Comparison of ENCODE assay signal across 30 mouse cellular contexts in the genomic region with DNA sequence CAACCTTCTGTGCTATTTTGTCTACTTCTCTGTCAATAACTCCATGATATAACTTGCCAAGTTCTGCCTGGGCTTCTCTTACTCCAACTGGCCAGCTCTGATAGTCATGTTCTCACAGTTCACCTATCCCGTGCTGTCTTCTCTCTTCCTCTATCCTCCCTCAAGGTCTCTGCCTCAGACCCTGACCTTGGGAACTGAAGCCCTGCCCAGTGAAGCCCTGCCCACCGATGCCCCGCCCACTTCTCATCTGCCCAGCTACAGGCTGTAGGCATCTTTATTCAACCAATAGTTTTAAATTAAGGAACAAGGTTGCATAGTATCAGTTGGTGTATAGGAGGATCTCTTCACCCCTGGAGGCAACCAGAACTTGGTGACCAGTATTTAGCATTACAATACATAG. TPM values are rescaled to one million over a fixed set of nuclear protein-coding genes. Genes with fewer than 3 reads are reported as not detected.
DNase-seq lines count a peak whose midpoint lies in the region; ATAC-seq lines count a peak whose summit lies in the region.
"Had no signal": no experiment of that assay in that cellular context is flagged by ENCODE, and none has a peak within 500 bp of the region (broad histone marks: within the 10 kb centered on the region; RNA-seq: fewer than 3 reads in every experiment).

No protein-coding gene starts in this region.

- H3K36me3 ChIP-seq in forebrain, embryonic 10.5 days (replicated peaks): no peaks in the 10 kb centered on the region
- H3K36me3 ChIP-seq in forebrain, embryonic 16.5 days (ENCODE audit: control insufficient read depth, insufficient read depth): no peaks in the 10 kb centered on the region
- H3K36me3 ChIP-seq: embryonic facial prominence, embryonic 10.5 days; embryonic facial prominence, embryonic 13.5 days; G1E; heart, embryonic 10.5 days; heart, embryonic 13.5 days; hindbrain, embryonic 12.5 days; hindbrain, embryonic 15.5 days had no signal

- peaks cover 51% of the 10 kb centered on the region for H3K4me1 ChIP-seq in forebrain, embryonic 10.5 days
- H3K4me1 ChIP-seq in forebrain, embryonic 16.5 days (replicated peaks; ENCODE audit: control insufficient read depth, insufficient read depth, low read length): peaks cover 9% of the 10 kb centered on the region
- H3K4me1 ChIP-seq: embryonic facial prominence, embryonic 13.5 days had no signal

- H3K4me2 ChIP-seq in forebrain, embryonic 16.5 days (ENCODE audit: low read length): no peak overlapping the region
- H3K4me2 ChIP-seq: embryonic facial prominence, embryonic 13.5 days; forebrain, embryonic 13.5 days; heart, embryonic 13.5 days; hindbrain, embryonic 12.5 days; hindbrain, embryonic 15.5 days had no signal

- peak overlapping the region; percentile 89; the same call in 1 of the 2 replicates for H3K27ac ChIP-seq in forebrain, embryonic 10.5 days
- H3K27ac ChIP-seq in forebrain, embryonic 16.5 days (ENCODE audit: low read length): no peak overlapping the region
- H3K27ac ChIP-seq: embryonic facial prominence, embryonic 10.5 days; embryonic facial prominence, embryonic 13.5 days; forebrain, embryonic 13.5 days; heart, adult 2 months; heart, embryonic 10.5 days; heart, embryonic 13.5 days; hindbrain, embryonic 12.5 days; hindbrain, embryonic 15.5 days had no signal

- no peaks in the 10 kb centered on the region for H3K9me3 ChIP-seq in forebrain, embryonic 10.5 days
- H3K9me3 ChIP-seq in forebrain, embryonic 16.5 days (ENCODE audit: control insufficient read depth, low read length): no peaks in the 10 kb centered on the region
- H3K9me3 ChIP-seq: embryonic facial prominence, embryonic 10.5 days; embryonic facial prominence, embryonic 13.5 days; forebrain, embryonic 13.5 days; G1E; heart, embryonic 10.5 days; heart, embryonic 13.5 days; hindbrain, embryonic 12.5 days; hindbrain, embryonic 15.5 days had no signal

- no peak overlapping the region for H3K4me3 ChIP-seq in forebrain, embryonic 10.5 days
- no peak overlapping the region for H3K4me3 ChIP-seq in forebrain, embryonic 16.5 days (replicated peaks; ENCODE audit: low read length)
- H3K4me3 ChIP-seq: embryonic facial prominence, embryonic 10.5 days; embryonic facial prominence, embryonic 13.5 days; erythroblast, embryonic 14.5 days; forebrain, embryonic 13.5 days; heart, adult 2 months; heart, embryonic 10.5 days; heart, embryonic 13.5 days; hindbrain, embryonic 12.5 days; hindbrain, embryonic 15.5 days had no signal

- intact Hi-C loops in heart, postnatal 25 days (cut with DNase I): no loop called here

- 71% methylated on average over 3 of the region's 3 CpGs for WGBS in forebrain, embryonic 10.5 days
- WGBS in forebrain, embryonic 16.5 days: 82% methylated on average over 3 of the region's 3 CpGs

- ATAC-seq in forebrain, embryonic 16.5 days: no peak
- ATAC-seq in granulocyte monocyte progenitor cell, adult 5-6 weeks (replicated peaks; ENCODE audit: poor library complexity, severe bottlenecking): peak; percentile 67
- ATAC-seq: activated CD4-positive, CD25-positive, alpha-beta regulatory T cell, adult 4 months; forebrain, embryonic 13.5 days; forebrain, postnatal 0 days; intestine, postnatal 0 days; Patski had no signal

- no peak for DNase-seq in forebrain, embryonic 10.5 days (ENCODE audit: extremely low spot score, low spot score)
- DNase-seq in 416B (ENCODE audit: low read depth) (peak; percentile 24), R1 (ENCODE audit: low read depth, low spot score) (peak; percentile 52)
- no peak for DNase-seq in heart, postnatal 25 days (ENCODE audit: low spot score)
- no peak for DNase-seq in right cerebral cortex, postnatal 14 days
- DNase-seq in B cell, adult 2 months: no peak
- DNase-seq: adrenal gland, adult 8-10 months; cerebellum, adult 11 months; cerebellum, adult 2 months; cerebellum, adult 9-11 months; cerebellum, postnatal 25 days; embryo, embryonic 11 days; forebrain, postnatal 0 days; gastrocnemius, postnatal 25 days; heart, adult 2 months; heart, postnatal 14 days had no signal

- H3K27me3 ChIP-seq in forebrain, embryonic 10.5 days (ENCODE audit: poor library complexity, severe bottlenecking): peaks cover 10% of the 10 kb centered on the region; the same call in 1 of the 2 replicates
- no peaks in the 10 kb centered on the region for H3K27me3 ChIP-seq in forebrain, embryonic 16.5 days (replicated peaks; ENCODE audit: control insufficient read depth, insufficient read depth, low read length)
- H3K27me3 ChIP-seq: forebrain, embryonic 13.5 days; heart, embryonic 13.5 days; hindbrain, embryonic 12.5 days; hindbrain, embryonic 15.5 days; Patski had no signal

- no peak overlapping the region for H3K9ac ChIP-seq in forebrain, embryonic 16.5 days (replicated peaks; ENCODE audit: low read depth, low read length)
- H3K9ac ChIP-seq: embryonic facial prominence, embryonic 13.5 days; forebrain, embryonic 13.5 days; forebrain, postnatal 0 days; heart, embryonic 13.5 days; hindbrain, embryonic 12.5 days; hindbrain, embryonic 15.5 days had no signal

RNA-seq across cellular contexts. Expression of gene Arl4c, which starts 37.4 kb away (rescaled TPM):
- polyA plus RNA-seq in forebrain, embryonic 10.5 days (2016; fragmentation: Nextera tagmentation; extraction: Ambion mirVana): 21.8 and 22.3 TPM in 2 replicates
- 37.1 and 39.7 TPM in 2 replicates for polyA plus RNA-seq in forebrain, embryonic 16.5 days (2015; fragmentation: Nextera tagmentation; extraction: Ambion mirVana)
- total RNA-seq in granulocyte monocyte progenitor cell, adult 5-6 weeks (2014; fragmentation: Nextera tagmentation): 3.6 TPM in 2 replicates
- total RNA-seq in granulocyte monocyte progenitor cell, adult 5-6 weeks (2017): 3.7 and 4.5 TPM in 2 replicates
- 1 to 10 TPM; 6.4 to 6.9 TPM for total RNA-seq in heart, postnatal 25 days (2021)
- polyA plus RNA-seq: G1E had no signal

Comparison
In these comparisons a context has a peak if more than half of its experiments do, and no peak if none do; other contexts are left out.
1. DNase-seq: peak in 416B (single experiment) and R1 (single experiment); none in forebrain, embryonic 10.5 days (single experiment), heart, postnatal 25 days (single experiment), right cerebral cortex, postnatal 14 days (single experiment) and B cell, adult 2 months (0 of 2).